Mouse (Mus musculus) hindbrain, embryonic 15.5 days (tissue): ENCODE data around the gene Dnmt1. TPM values are rescaled to one million over a fixed set of nuclear protein-coding genes. Genes with fewer than 3 reads are reported as not detected.

Source experiments
- ATAC-seq: fragments of 200-750 bp; cut with Nextera tagmentation; 2 replicates; pipeline ENCODE4 v1.8.0; 2017; ENCODE audit warnings: low read depth, moderate number of reproducible peaks, moderate TSS enrichment; ENCODE audit not compliant: low FRiP score
- H3K27ac ChIP-seq: fragments of 300-500 bp; sonication (generic); replicated peaks from 2 replicates; pipeline ENCODE4 v1.5.1; 2015; ENCODE audit warnings: mild to moderate bottlenecking, inconsistent platforms
- H3K27me3 ChIP-seq: fragments of 300-500 bp; sonication (generic); 2 replicates; pipeline ENCODE4 v1.6.1; 2015; ENCODE audit warnings: control low read depth, inconsistent platforms
- H3K36me3 ChIP-seq: fragments of 300-500 bp; sonication (generic); 2 replicates; pipeline ENCODE4 v1.6.1; 2015; ENCODE audit warnings: control low read depth, inconsistent platforms
- H3K4me1 ChIP-seq: fragments of 300-500 bp; sonication (generic); replicated peaks from 2 replicates; pipeline ENCODE4 v1.6.1; 2015; ENCODE audit warnings: control low read depth, inconsistent platforms
- H3K4me2 ChIP-seq: fragments of 300-500 bp; sonication (generic); 2 replicates; pipeline ENCODE4 v1.6.1; 2015; ENCODE audit warnings: moderate library complexity, mild to moderate bottlenecking, inconsistent platforms
- H3K4me3 ChIP-seq: fragments of 300-500 bp; sonication (generic); 2 replicates; pipeline ENCODE4 v1.5.1; 2015; ENCODE audit warnings: mild to moderate bottlenecking, inconsistent platforms
- H3K9ac ChIP-seq: fragments of 300-500 bp; sonication (generic); 2 replicates; pipeline ENCODE4 v1.6.1; 2015; ENCODE audit warnings: inconsistent platforms
- H3K9me3 ChIP-seq: fragments of 300-500 bp; sonication (generic); 2 replicates; pipeline ENCODE4 v1.6.1; 2016; ENCODE audit warnings: control low read depth, inconsistent platforms
- WGBS: fragments of 180-500 bp; shearing (Covaris S2); methylation state at CpG from one replicate; pipeline ENCODE4 v1.1.7; 2015; 5-methylcytosine and 5-hydroxymethylcytosine counted together
- polyA plus RNA-seq: library from polyadenylated mRNA; unstranded; fragments of >200 nt; fragmentation: Nextera tagmentation; extraction: Ambion mirVana; gene quantifications from 2 replicates; pipeline ENCODE4 v1.2.1, GENCODE M21; 2015

Dnmt1 gene
- polyA plus RNA-seq, 1 experiment from 2014 or later = 63.9 TPM

DNA sequence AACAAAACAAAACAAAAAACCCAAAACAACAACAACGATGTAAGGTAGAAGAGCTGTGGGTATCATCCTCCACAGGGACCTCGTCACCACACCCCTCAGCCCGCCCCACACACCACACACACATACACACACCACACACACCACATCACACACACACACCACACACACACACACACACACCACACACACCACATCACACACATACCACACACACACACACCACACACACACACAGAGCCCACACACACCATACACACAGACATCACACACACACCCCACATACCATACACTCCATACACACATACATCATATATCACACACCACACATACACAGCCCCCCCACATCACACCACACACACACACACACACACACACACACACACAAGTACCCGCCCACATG lies 31.9 kb upstream of the Dnmt1 start:
- H3K4me1 ChIP-seq = peaks cover 3% of the 10 kb centered on the region; the same call in 1 of the 2 replicates
- H3K36me3 ChIP-seq = no peaks in the 10 kb centered on the region
- no peak overlapping the region for H3K4me3 ChIP-seq
- no peak for ATAC-seq
- H3K4me2 ChIP-seq = no peak overlapping the region
- WGBS = 89% methylated on average over 4 of the region's 4 CpGs
- H3K27me3 ChIP-seq = no peaks in the 10 kb centered on the region
- no peak overlapping the region for H3K27ac ChIP-seq
- no peak overlapping the region for H3K9ac ChIP-seq
- no peaks in the 10 kb centered on the region for H3K9me3 ChIP-seq

DNA sequence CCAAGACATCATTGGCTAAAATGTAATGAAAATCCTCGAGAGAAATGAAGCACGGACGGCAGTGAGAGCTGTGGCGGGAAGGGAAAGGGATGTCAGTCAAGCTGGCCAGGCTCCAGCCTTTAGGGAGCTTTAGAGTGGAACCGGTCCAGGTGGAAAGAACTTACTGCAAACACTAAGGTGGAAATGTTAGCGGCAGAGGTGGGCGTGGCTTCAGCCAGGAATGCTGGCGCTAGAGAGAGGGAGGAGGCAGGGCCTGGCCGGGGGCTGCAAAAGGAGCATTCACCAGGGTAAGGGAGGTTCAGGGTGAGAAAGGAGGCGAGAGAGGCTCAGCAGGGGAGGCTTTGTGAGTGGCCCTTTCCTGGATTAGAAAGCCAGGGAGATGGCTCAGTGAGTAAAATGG lies 31.2 kb upstream of the Dnmt1 start:
- no peak overlapping the region for H3K9ac ChIP-seq
- 2% methylated on average over 10 of the region's 10 CpGs for WGBS
- peak overlapping the region; percentile 35 for H3K4me2 ChIP-seq

DNA sequence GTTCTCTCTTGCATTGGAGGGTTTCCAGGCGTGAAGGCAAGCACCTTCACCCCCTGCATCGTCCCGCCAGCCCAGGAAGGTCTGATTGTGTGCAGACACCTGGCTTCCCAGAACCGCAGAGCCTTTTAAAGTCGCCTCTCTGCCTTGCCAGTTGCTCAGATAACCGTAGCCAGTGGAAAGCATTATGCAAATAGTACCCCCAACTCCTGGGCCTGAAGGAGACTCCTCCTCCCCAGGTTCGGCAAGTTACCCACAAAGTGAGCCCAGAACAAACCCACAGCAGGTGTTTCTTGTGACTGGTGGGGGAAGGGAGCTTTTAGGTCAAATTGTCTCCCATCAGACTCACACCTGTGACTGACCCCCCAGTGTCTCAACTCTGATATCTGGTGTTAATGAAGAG lies 28.3 kb upstream of the Dnmt1 start:
- H3K4me2 ChIP-seq = no peak overlapping the region
- H3K9ac ChIP-seq = no peak overlapping the region
- 24% methylated on average over 7 of the region's 7 CpGs for WGBS
- no peak overlapping the region for H3K27ac ChIP-seq
- no peak overlapping the region for H3K4me3 ChIP-seq
- H3K9me3 ChIP-seq = no peaks in the 10 kb centered on the region
- H3K4me1 ChIP-seq = peaks cover 3% of the 10 kb centered on the region; the same call in 1 of the 2 replicates
- no peaks in the 10 kb centered on the region for H3K36me3 ChIP-seq
- no peak for ATAC-seq
- H3K27me3 ChIP-seq = no peaks in the 10 kb centered on the region

More for the DNA sequence above, 31.2 kb upstream of the Dnmt1 start:
- H3K27me3 ChIP-seq = no peaks in the 10 kb centered on the region
- no peak for ATAC-seq
- H3K36me3 ChIP-seq = no peaks in the 10 kb centered on the region
- no peak overlapping the region for H3K27ac ChIP-seq
- H3K4me1 ChIP-seq = peaks cover 3% of the 10 kb centered on the region; the same call in 1 of the 2 replicates
- no peaks in the 10 kb centered on the region for H3K9me3 ChIP-seq
- no peak overlapping the region; the same call in 1 of the 2 replicates for H3K4me3 ChIP-seq

DNA sequence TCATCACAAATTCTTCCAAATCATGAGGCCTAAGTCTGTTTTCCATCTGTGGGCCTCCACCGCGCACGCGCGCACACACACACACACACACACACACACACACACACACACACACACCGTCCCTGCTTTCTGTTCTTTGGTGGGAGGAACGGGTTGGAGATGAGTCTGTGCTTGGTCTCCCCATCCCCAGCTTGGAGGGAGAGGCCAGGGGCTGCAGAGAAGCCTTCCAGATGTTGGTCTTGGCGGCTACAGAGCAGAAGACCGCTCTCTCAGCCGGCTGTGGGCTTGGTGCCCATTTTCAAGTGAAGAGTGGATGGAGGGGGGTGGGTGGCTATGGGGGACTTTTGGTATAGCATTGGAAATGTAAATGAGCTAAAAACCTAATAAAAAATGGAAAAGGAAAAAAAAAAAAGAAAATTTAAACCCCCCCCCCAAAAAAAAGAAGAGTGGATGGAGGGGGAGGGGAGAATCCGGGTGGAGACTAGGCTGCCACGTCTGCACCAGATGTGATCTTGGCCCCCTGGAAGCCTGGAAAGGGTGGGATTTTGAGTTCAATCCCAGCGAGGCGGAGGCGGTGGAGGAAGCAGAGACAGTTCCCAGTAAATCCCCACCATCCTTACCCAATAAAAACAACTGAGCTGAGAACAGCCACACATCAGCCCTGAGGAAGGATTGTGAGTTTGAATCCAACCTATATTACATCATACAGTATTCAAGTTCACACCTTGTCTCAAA lies 27.4 kb upstream of the Dnmt1 start:
- H3K4me2 ChIP-seq = no peak overlapping the region
- no peaks in the 10 kb centered on the region for H3K27me3 ChIP-seq
- no peak overlapping the region for H3K4me3 ChIP-seq
- 61% methylated on average over 15 of the region's 15 CpGs for WGBS
- H3K4me1 ChIP-seq = peaks cover 3% of the 10 kb centered on the region; the same call in 1 of the 2 replicates
- no peak for ATAC-seq
- no peak overlapping the region for H3K9ac ChIP-seq
- no peaks in the 10 kb centered on the region for H3K9me3 ChIP-seq
- H3K27ac ChIP-seq = no peak overlapping the region
- no peaks in the 10 kb centered on the region for H3K36me3 ChIP-seq

DNA sequence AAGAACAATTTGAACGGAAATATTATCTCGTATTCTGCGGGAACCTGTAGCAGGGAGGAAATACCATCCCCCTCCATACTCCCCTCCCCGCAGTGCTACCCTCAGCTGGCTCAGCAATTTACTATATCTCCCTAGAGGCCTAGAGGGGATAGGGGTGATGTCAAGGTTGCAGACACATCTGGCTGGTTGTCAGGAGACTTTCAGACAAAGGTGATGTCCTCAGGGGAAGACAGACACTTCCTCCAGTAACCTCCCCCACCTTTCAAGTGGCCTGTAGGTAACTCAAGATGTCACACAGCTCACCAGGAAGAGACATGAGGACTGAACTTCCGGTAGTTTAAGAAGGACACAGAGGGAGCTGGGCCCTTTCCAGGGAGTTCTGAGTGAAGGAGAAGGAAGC lies 23.5 kb upstream of the Dnmt1 start:
- 70% methylated on average over 5 of the region's 5 CpGs for WGBS
- Histone ChIP-seq H3K27ac (no peak overlapping the region), H3K4me3 (no peak overlapping the region), H3K4me2 (no peak overlapping the region), H3K9ac (no peak overlapping the region), H3K36me3 (no peaks in the 10 kb centered on the region), H3K4me1 (no peaks in the 10 kb centered on the region), H3K27me3 (no peaks in the 10 kb centered on the region), H3K9me3 (no peaks in the 10 kb centered on the region)
- ATAC-seq = no peak

DNA sequence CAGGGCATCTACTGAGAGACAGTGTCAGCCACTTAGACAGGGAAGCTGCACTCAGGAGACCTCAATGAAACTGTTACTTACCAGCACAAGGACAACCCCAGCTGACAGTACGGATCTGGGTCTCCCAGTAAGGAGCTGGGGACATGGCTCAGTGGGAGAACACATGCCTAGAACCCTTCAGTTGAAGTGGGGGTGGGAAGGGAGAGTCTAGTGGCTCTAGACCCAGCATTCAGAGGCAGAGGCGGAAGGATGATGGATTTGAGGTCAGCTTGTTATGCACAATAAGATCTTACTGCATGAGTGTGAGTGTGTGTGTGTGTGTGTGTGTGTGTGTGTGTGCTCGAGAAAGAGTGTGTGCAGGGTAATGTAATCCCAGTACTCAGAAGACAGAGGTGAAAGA lies 22.5 kb upstream of the Dnmt1 start:
- no peaks in the 10 kb centered on the region for H3K27me3 ChIP-seq
- H3K4me2 ChIP-seq = no peak overlapping the region
- H3K36me3 ChIP-seq = no peaks in the 10 kb centered on the region
- no peak overlapping the region for H3K9ac ChIP-seq
- H3K9me3 ChIP-seq = no peaks in the 10 kb centered on the region
- H3K27ac ChIP-seq = no peak overlapping the region
- 74% methylated on average over 3 of the region's 3 CpGs for WGBS
- no peak for ATAC-seq
- H3K4me1 ChIP-seq = no peaks in the 10 kb centered on the region
- no peak overlapping the region for H3K4me3 ChIP-seq

DNA sequence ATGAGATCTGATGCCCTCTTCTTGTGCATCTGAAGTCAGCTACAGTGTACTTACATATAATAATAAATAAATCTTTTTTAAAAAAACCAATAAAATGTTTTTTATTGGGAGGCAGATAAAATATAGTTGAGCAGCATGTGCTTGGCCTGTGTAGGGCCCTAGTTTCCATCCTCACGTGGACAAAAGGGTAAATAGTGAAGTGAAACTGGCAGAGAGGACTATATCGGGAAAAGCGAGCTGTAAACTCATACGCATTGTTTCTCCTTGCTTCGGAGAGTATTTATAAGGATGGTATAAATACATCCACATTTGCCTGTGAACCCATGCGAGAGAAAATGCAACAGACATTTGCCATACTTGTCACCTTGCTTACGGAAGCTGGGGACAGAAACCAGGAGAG lies 20.1 kb upstream of the Dnmt1 start:
- Histone ChIP-seq H3K9ac (no peak overlapping the region), H3K9me3 (no peaks in the 10 kb centered on the region), H3K4me3 (no peak overlapping the region), H3K36me3 (no peaks in the 10 kb centered on the region), H3K4me1 (peaks cover 13% of the 10 kb centered on the region), H3K4me2 (no peak overlapping the region), H3K27ac (no peak overlapping the region), H3K27me3 (no peaks in the 10 kb centered on the region)
- ATAC-seq = no peak
- 88% methylated on average over 7 of the region's 7 CpGs for WGBS

DNA sequence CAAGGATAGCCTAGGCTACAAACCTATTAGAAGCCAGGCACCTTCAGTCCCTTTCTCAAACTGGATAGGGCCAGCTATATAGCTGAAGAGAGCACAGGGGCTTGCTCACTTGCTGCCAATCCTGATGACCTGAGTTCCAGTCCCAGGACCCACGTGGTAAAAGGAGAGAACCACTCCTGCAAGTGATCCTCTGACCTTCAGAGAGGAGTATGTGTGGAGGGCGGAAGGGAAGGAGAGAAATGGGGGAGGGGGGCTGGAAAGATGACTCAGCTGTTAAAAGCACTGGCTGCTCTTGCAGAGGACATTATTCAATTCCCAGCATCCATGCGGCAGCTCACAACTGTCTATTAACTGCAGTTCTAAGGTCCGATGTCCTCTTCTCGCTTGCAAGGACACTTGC lies 19.5 kb upstream of the Dnmt1 start:
- Histone ChIP-seq H3K4me3 (no peak overlapping the region), H3K27ac (no peak overlapping the region), H3K36me3 (no peaks in the 10 kb centered on the region), H3K9me3 (no peaks in the 10 kb centered on the region), H3K4me1 (peaks cover 17% of the 10 kb centered on the region), H3K27me3 (no peaks in the 10 kb centered on the region), H3K9ac (no peak overlapping the region), H3K4me2 (no peak overlapping the region)
- no peak for ATAC-seq
- WGBS = 67% methylated on average over 5 of the region's 5 CpGs

DNA sequence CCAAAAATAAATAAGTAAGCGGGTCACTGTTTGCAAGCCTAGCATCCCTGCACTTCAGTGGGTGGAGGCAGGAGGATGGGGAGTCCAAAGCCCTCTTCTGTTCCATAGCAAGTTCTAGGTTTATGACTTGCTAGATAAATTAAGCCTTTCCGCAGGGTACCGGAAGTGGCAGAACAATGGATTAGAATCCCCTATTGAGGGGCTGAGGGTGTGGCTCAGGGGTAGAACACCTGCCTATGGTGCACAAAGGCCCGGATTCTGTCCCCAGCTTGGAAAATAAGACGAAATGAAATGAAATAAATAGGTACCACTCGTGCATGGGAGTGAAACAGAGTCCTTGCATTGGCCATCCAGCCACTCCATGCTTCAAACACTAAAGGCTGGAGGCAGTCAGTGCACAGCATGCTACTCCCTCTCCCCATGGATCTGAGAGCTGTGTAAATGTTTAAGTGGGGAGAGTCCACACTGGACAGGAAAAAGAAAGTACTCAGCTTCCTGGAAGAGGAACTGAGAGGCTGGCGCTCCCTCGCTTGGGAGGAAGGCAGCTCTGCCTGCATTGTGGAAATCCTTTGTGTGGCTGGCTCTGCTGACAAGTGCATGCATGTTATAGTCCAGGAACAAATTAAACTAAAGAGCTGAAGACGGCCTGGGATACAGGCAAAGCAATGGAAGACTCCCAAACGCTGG lies 18.9 kb upstream of the Dnmt1 start:
- Histone ChIP-seq H3K4me1 (peaks cover 21% of the 10 kb centered on the region), H3K9ac (no peak overlapping the region), H3K27me3 (no peaks in the 10 kb centered on the region), H3K4me2 (no peak overlapping the region), H3K36me3 (no peaks in the 10 kb centered on the region), H3K4me3 (no peak overlapping the region), H3K27ac (no peak overlapping the region), H3K9me3 (no peaks in the 10 kb centered on the region)
- no peak for ATAC-seq
- WGBS = 59% methylated on average over 10 of the region's 10 CpGs

DNA sequence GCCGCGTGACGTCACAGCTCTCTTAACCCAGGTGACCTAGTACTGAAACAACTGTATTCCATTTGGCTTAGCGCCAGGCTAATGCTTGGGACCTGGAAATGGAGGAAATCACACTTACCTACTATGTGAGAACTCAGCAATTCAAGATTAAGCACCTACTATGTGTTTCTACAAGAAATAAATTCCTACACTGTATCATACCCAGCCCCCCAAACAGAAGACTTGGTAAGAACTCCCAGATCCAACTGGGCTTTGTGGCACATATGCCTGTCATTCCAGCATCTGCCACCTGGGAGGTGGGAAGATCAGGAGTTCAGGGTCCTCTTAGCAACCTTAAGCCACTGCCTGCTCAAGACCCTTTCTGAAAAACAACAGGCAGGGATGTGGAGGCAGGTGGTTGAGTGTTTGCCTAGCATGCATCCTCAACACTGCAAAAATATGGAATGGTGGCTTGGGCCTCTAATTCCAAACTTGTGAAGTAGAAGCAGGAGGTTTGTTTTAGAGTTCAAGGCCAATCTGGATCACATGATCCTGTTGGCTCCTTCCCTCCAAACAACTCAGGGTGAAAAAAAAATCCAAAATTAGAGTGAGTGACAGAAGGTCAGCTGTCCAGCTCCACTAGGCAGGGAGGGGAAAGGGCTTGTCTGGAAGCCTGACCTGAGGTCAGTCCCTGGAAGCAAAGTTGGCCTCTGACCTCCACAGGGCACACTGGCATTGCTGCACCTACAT lies 17.4 kb upstream of the Dnmt1 start:
- Histone ChIP-seq H3K4me3 (peak overlapping the region; percentile 75), H3K4me2 (peak overlapping the region; percentile 98), H3K36me3 (no peaks in the 10 kb centered on the region), H3K27ac (no peak overlapping the region; the same call in 1 of the 2 replicates), H3K9me3 (no peaks in the 10 kb centered on the region), H3K9ac (peak overlapping the region; percentile 68; the same call in 1 of the 2 replicates), H3K4me1 (peaks cover 31% of the 10 kb centered on the region), H3K27me3 (no peaks in the 10 kb centered on the region)
- WGBS = 4% methylated on average over 4 of the region's 4 CpGs
- ATAC-seq = peak; percentile 7; the same call in 1 of the 2 replicates

DNA sequence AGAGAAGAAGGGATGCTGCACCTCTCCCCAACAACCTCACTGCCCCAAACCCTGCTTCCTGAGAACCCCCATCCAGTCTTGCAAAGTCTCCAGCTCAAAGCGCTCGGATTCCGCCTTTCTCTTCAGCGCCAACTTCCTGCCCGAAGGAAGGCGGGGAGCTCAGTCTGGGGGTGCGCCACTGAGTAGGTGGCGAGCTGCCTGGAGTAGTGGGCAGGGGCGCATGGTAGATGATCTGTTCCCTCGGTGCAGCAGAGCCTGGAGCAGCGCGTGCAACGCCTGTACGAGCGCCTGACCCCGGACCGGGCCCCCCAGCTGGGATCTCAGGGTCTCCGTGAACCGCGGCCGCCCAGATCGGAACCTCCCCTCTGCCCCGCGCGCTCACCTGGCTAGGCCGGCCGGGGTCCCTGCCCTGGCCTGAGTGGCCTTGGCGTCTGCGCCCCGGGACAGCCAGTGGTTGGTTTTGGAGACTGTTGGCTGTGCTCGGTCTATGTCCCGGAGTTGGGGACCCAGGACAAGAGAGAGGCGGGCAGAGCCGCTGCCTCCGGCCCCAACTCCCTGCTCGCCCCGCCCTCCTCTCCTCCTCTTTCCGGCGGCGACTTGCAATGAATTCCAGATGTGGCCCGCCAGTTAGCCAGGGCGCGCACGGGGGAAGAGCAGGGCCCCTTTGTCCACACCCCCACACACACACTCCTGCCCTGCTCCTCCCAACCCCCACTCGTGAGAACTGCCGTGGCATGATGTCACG lies 16.7 kb upstream of the Dnmt1 start, which contains the start of gene S1pr2:
TSS of gene S1pr2 (minus strand) at position 566 of the 745 bp plus-strand sequence.
- Histone ChIP-seq H3K27me3 (no peaks in the 10 kb centered on the region), H3K4me1 (peaks cover 34% of the 10 kb centered on the region), H3K9me3 (no peaks in the 10 kb centered on the region), H3K4me2 (peak within 1 kb of the TSS; percentile 98), H3K36me3 (no peaks in the 10 kb centered on the region), H3K27ac (peak within 1 kb of the TSS; percentile 69), H3K9ac (peak within 1 kb of the TSS; percentile 68), H3K4me3 (peak within 1 kb of the TSS; percentile 75)
- WGBS = under 1% methylated on average over 46 of the region's 47 CpGs
- ATAC-seq = peak; percentile 46
